Mouse (Mus musculus): Measurements from ENCODE around the gene Fsd1. TPM values are rescaled to one million over a fixed set of nuclear protein-coding genes. Genes with fewer than 3 reads are reported as not detected.

Fsd1 gene
- total RNA-seq, 2 experiments from 2014 or later = not detected

DNA sequence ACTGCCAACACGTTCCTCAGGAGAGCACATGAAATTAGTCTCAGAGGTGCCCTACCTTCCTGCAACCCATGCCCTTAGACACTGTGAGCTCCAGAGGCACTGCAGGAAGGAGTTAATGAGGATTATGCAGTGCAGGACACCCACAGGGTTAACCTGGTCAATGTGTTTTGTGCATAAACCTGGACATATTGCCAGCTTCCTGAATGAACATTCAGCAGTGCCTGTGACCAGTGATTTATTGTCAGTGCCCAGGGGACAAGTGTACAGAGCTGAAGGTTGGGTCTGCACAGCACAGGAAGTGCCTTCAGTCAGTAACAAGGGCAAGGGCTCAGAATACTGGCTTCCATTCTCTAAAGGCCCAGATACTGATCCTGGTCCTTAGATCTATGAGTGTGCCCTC is 40.6 kb downstream of the Fsd1 start:
- ATAC-seq (ENCODE audit: poor library complexity, severe bottlenecking) = no peak

DNA sequence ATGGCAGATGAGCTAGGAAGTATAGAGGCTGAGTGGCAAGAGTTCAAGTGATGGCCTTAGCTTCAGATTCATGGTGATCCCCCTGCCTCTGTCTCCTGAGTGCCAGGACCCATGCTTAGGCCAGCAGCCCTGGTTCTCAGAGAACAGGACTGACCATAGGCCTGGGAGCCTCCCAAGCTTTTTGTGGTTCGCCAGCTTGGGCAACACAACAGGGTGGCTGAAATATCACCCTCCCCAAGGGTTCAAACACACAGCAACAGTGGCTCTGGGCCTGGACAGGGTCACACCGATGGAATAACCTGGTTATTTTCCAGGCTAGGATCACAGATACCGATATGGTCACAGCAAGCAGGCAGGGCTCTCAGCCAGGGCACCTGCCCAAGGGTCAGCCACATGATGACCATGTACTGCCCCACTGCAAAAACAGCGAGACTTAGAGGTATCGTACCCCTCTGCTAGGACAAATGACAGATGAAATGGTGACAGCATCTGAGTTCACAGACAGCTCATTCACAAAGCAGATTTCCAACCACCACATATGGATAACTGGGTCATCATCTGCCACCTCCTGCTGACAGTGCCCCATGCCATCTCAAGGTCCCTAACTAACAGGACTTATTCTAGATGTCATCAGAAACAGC is 41.6 kb downstream of the Fsd1 start:
- no peak for ATAC-seq (ENCODE audit: poor library complexity, severe bottlenecking)

DNA sequence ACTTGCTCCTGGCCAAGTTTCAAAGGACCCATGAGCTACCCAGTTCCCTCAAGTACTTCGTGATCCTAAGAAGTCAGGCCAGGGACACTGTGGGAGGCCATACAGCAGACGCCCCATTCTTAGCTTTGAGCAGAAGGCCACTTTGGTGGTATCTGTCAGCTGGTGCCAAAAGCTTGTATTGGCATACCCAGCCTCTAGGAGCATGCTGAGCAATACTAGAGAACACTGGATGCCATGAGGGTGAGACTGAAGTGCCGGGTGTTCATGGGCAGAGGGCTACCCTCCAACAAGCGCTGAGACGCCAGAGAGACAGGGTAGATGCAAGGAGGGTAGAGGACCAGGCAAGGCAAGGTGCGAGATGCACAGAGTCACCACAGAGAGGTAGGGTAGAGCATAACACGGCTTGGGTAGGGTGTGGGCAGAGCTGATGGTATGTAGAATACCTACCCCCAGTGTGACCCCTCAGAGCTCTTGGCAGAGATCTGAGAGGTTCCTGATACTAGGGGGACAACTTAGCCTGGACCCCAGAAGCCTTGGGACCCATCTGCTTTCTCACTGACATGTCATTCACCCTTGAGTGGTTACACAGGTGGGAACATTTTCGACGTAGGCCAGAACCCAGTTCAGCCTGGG is 44.0 kb downstream of the Fsd1 start:
- ATAC-seq (ENCODE audit: poor library complexity, severe bottlenecking) = no peak

DNA sequence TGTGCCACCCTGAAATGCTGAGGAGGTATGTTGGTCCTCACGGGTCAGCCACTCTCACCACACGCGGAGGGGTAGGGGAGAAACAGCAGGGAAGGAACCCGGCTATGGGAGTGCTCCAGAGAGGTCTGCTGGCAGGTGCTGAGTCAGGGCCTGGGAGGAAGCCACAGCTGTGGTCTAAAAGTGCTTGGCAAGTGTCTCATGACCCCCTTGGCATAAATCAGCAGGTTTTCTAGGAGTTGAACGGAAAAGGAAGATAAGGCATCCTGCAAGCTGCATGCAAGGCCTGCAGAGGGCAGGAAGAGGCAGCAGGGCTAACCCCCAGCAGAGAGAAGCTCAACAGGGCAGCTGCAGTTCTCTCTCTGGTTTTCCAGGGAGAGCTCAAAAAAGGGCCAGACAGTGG is 44.6 kb downstream of the Fsd1 start:
- peak; percentile 68 for ATAC-seq (ENCODE audit: poor library complexity, severe bottlenecking)

DNA sequence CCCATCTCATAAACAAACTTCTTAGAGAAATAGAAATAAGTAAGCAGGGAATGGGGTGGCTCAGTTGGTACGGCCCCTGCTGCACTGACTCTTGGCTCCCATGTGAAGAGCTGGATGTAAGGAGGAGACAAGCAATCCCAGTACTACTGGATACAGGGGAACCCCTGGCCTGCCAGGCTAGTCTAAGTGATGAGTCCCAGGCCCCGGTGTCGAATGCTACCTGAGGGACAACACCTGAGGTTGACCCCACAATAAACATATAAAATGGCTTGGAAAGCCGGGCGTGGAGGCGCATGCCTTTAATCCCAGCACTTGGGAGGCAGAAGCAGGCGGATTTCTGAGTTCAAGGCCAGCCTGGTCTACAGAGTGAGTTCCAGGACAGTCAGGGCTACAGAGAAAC is 45.1 kb downstream of the Fsd1 start:
- ATAC-seq (ENCODE audit: poor library complexity, severe bottlenecking) = no peak

DNA sequence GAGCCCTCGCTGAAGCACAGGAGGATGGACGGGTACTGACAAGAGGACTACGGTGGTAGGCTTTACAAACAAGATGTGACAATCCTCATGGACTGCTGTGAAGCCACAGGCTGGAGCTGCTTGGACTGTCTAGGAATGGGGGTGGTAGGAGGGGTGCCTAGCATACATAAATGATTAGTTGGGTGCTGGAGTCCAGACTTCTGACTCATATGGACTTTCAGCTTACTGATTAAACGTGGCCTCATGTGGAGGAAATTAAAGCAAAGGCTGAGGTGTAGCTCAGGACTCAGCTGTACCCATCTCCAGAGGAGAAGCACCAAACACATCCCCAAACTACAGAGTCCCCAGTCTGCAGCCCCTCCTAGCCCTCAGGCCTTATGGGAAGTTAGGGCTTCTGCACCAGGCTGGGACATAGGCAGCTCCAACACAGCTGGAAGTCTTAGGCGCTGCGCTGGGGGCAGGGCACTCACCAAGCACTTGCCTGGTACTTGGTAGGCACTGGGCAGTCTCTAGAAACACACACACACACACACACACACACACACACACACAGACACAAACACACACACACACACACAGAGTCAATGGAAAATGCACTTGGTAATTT is 45.9 kb downstream of the Fsd1 start:
- ATAC-seq (ENCODE audit: poor library complexity, severe bottlenecking) = no peak

DNA sequence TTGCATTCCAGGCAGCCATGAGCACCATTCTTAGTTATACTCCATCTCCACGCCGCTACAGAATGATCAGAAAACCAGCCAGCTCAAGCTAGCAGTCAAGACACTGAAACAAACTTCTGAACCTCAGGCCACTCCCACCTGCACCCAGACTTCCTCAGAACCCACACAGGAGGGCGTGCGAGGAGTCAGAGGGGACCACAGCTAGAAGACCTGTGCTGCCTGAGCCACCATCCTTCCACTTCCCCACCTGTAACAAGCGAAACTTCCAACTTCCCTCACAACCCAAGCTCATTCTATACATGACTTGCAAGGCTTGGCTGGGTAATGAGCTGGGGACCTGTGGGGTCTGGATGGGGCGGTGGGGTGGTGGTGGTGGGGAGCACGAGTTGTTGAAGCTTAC is 46.5 kb downstream of the Fsd1 start:
- ATAC-seq (ENCODE audit: poor library complexity, severe bottlenecking) = peak; percentile 26

DNA sequence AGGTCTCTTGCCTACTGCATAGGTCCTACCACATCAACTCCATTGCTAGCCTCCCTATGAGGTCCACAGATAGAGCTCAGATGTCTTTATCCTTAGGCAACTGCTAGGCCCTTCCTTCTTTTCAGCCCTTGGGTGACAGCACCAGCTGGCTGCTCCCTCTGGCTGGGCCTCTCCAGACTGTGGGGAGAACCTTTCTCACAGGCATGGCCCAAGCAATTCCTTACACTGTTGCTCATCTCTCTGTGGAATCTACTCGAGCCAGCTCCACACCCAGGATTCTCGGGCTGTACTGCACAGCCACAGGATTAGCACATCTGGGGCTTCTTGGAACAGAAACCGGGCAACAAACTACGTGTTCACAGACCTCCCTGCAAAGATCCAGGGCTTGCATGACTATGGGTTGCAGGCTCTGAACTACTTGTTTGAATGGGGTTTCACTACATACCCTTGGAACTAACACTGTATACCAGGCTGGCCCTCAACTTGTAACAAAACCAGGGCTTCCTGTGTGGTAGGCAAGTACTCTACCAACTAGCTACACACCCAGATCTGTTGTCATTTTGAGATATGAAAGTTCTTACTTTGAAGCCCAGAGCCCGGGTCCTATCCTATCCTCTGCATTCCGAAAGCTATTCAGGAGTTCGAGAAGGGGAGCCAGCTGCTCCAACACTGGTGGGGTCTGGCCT is 47.9 kb downstream of the Fsd1 start:
- no peak for ATAC-seq (ENCODE audit: poor library complexity, severe bottlenecking)

DNA sequence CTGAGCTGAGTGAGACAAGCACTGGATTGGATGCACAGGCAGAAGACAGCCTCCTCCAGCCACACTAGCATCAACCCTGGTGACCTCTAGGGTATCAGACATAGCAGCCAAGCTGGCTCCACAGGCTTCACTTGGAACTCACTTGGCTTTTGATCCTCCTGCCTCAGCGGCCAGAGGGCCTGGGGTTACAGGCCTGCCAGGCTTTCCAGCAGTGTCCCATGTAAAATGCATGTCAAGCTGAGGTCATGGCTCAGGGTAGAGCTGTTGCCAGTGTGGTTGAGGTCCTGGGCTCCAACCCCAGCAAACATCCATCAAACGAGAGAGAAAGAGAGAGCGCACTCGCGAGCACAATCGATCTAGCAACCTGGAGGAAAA is 48.4 kb downstream of the Fsd1 start:
- no peak for ATAC-seq (ENCODE audit: poor library complexity, severe bottlenecking)

DNA sequence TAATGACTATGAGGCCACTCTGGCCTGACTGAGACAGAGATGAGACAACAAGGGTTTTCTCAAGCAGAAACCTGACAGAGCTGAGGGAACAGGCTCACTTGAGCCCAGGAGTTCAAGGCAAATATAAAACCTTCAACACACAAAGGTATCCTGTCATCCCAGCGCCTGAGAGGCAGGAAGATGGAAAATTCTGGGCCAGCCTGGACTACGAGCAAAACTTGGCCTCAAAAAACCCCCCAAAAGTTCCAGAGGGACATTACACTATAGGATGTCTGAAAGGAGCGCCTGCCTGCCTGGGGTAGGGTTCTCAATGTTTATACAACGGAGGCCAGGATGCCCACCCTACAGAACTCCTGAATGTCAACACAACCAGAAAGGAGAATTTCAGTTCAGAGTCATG is 48.9 kb downstream of the Fsd1 start:
- ATAC-seq (ENCODE audit: poor library complexity, severe bottlenecking) = no peak

DNA sequence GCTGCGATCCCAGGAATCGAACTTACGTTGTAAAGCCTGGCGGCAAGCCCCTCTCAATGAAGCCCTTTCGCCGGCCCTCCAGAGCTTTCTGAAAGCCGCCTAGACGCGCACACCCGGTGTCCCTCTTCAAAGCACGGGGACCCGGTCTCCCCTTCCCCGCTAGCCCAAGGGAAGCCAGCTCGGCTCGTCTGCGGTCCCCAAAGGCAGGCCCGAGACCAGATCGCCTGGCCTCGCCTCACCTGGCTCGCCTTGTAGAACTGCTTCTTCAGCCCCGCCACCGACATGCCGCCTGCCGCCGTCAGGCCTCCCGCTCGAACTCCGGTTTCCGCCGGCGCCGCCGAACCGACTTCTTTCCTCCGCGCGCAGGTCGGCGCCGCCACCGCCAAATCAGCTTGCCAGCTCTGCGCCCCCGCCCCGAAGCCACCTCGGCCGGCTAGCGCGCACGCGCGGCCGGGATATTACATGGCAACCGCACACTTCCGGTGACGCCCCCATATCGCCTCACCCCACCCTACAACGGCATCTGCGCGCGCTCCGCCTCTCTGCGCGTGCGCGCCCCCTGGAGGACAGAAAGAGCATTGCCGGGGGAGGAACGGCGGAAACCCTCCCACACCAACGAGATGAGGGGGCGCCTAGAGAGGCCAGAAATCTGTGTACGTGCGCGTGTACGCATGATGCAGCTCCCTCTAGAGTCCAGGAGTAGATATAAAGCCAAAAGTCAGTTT is 50.0 kb downstream of the Fsd1 start, which contains the start of gene Sh3gl1:
Gene Sh3gl1, minus strand, starts transcription at position 460 of the 725 bp plus-strand sequence.
- peak; percentile 89 for ATAC-seq (ENCODE audit: poor library complexity, severe bottlenecking)

DNA sequence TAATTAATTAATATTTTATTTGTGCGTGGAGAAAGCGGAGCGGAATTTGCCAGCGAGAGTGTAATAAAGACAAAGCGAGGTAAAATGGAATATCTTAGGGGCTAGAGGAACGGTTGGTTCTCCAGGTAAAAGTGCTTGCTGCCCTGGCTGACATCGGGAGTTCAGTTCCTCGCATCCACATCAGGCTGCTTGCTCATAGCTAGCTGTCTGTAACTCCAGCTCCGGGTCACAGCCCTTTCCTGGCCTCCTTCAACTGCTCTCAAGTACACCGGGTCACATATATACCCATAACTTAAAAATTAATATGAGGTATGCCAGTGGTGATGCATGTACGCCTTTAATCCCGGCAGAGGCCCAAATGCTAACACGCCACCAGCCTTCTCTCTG is 50.6 kb downstream of the Fsd1 start:
- ATAC-seq (ENCODE audit: poor library complexity, severe bottlenecking) = no peak

DNA sequence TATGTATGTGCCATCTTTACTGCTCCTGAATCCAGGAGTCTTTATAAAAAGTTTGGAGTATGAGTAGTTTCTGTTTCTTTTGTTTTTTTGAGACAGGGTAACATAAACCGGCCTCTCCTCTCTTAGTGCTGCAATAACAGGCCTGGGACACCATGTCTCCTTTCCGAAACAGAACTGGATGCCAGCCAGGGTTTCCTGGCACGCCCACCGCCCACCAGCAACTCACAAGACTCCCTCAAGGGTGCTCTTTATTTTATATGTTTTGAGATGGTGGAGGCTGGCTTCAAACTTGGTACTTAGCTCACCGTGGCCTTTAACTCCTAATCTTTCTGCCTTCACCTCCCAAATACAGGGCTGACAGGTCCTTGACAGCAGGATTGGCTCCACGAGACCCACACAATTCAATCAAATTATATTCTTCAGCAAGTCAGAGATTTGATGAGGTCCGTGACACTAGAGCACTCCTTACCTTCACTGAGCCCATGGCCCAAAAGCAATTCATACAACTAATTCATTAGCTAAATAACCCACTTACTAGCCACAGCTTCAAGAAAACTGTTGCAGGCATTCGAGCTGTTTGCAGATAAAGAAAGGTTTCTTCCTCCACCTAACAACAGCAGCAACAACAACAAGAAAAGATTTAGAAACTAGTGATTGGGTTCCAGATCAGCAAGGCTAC is 52.4 kb downstream of the Fsd1 start:
- ATAC-seq (ENCODE audit: poor library complexity, severe bottlenecking) = no peak

DNA sequence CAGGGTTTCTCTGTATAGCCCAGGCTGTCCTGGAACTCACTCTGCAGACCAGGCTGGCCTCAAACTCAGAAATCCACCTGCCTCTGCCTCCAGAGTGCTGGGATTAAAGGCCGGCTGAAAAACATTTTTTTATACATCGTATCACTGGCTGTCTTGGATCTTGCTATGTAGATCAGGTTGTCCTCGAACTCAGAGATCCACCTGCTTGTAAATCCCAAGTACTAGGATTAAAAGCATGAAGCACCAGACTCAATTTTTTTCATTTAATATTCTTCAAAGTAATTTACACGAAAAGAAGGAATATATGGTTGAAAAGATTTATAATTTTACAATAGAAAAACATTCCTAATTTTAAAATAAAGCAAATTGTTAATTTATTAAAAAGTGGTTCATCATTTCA is 53.0 kb downstream of the Fsd1 start:
- ATAC-seq (ENCODE audit: poor library complexity, severe bottlenecking) = no peak

DNA sequence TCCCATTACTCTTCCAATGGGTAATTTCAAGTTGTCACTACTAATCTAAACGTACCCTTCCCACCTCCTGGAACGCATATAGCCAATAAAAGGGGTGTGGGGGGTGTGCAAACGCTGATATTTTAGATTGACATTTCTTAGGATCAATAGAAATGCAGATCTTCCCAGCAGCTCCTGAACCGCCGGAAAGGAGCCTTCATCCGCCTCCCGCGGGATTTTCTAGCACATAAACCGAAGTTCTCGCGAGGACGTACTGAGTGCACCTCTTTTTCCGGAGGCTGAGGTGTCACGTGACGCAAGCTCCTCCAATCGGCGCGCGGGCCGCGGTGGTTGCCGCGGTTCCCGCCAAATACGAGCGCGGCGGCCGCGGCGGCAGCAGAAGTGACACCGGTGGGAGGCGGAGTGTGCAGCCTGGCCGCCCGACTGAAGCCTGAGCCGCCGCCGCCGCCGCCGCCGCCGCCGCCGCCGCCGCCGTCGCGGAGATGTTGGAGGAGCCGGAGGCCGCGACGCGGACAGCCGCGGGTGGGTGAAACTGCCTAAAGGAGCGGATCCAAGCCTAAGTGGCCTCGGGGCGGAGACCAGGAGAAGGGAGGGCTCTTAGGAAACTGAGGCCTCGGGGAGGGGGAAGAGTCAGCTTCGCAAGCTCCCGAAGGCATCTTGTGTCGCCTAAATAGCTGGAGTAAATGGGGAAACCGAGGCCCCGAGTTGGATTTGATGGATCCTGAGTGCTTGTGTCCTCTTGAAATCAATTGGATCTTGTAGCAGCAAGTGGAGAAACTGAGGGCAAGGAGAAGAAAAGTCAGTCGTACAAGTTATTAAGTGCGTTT is 53.9 kb downstream of the Fsd1 start, which contains the start of gene Chaf1a:
Gene Chaf1a, plus strand, starts transcription at position 410 of the 827 bp plus-strand sequence.
- ATAC-seq (ENCODE audit: poor library complexity, severe bottlenecking) = peak; percentile 67

DNA sequence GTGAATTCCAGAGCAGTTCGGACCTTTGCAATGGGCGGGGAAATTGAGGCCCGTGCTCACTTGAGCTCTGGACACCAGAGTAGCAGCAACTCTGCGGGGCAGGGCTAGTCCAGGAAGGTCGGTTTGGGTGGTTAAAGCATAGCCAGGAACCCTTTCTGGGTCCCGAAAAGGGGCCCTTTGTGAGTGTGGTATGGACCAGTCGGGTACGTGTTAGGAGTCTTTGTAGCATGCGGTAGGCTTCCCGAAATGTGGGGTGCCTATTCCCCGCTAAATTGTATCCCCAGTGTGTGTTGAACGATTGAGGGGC is 54.5 kb downstream of the Fsd1 start:
- no peak for ATAC-seq (ENCODE audit: poor library complexity, severe bottlenecking)
